Mouse (Mus musculus): ENCODE measurements around the gene Mdm2.

DNA sequence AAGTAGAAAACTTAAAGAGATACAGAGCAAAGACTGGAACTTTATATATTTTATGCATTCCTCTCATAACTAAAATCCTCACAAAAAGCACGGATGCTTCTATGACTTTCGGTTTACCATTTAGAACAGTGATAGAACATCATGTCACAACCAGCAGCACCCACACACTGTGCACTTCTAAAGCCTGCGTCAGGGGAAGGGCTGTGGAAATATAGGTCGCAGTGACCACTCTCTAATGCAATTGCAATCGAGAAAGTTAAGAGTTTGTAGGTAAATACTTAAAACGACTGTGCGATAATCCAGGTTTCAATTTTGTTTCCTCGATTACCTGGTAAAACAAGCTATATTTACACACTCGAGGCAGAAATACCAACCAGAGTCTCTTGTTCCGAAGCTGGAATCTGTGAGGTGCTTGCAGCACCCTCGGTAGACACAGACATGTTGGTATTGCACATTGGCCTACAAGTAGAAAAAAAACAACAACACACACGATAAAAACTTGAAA, 1.2 kb downstream of the Mdm2 start:
- TF ChIP-seq POLR2A (IDR thresholded peaks at IDR 0.05; ENCODE audit: low read depth, low read length) (no peak), CTCF (IDR thresholded peaks at IDR 0.05; ENCODE audit: extremely low read depth, insufficient read depth, insufficient read length, insufficient replicate concordance) (no peak)
